Mouse (Mus musculus) kidney, postnatal 14 days (tissue): ENCODE data around the gene Fam160a2.

Experiments used
- DNase-seq: peaks from one replicate; pipeline ENCODE4 v3.0.0; 2022; ENCODE audit warnings: mixed read lengths

The Fam160a2 gene

GRCm38 (mm10) chr7:105399935-105400624 lies at the start of gene Fam160a2:
Gene Fam160a2, minus strand, starts transcription at chr7:105400054.
- peak; percentile 100 for DNase-seq

GRCm38 (mm10) chr7:105445076-105445475 lies 45.2 kb upstream of the Fam160a2 start:
- DNase-seq = peak; percentile 2

- no peak for DNase-seq
Measured at GRCm38 (mm10) chr7:105441426-105441825, 41.6 kb upstream of the Fam160a2 start.

- no peak for DNase-seq
Measured at GRCm38 (mm10) chr7:105437979-105438772, 38.3 kb upstream of the Fam160a2 start.

- DNase-seq = no peak
Measured at GRCm38 (mm10) chr7:105434798-105435197, 34.9 kb upstream of the Fam160a2 start.

- no peak for DNase-seq
Measured at GRCm38 (mm10) chr7:105433859-105434258, 34.0 kb upstream of the Fam160a2 start.

- no peak for DNase-seq
Measured at GRCm38 (mm10) chr7:105432058-105432457, 32.2 kb upstream of the Fam160a2 start.

- no peak for DNase-seq
Measured at GRCm38 (mm10) chr7:105426051-105426450, 26.2 kb upstream of the Fam160a2 start.

- DNase-seq = peak; percentile 12
Measured at GRCm38 (mm10) chr7:105425424-105426043, 25.7 kb upstream of the Fam160a2 start, which contains the start of gene Cckbr. Gene Cckbr, plus strand, starts transcription at chr7:105425731.

GRCm38 (mm10) chr7:105424368-105424767 lies 24.5 kb upstream of the Fam160a2 start:
- DNase-seq = no peak

GRCm38 (mm10) chr7:105420903-105421302 lies 21.0 kb upstream of the Fam160a2 start:
- no peak for DNase-seq

GRCm38 (mm10) chr7:105418106-105418505 lies 18.3 kb upstream of the Fam160a2 start:
- no peak for DNase-seq

- DNase-seq = no peak
Measured at GRCm38 (mm10) chr7:105416529-105416928, 16.7 kb upstream of the Fam160a2 start.

GRCm38 (mm10) chr7:105414385-105414784 lies 14.5 kb upstream of the Fam160a2 start:
- no peak for DNase-seq

GRCm38 (mm10) chr7:105411874-105412632 lies 12.2 kb upstream of the Fam160a2 start:
- DNase-seq = peak; percentile 82

GRCm38 (mm10) chr7:105406322-105406721 lies 6.5 kb upstream of the Fam160a2 start:
- no peak for DNase-seq

GRCm38 (mm10) chr7:105404268-105404667 lies 4.4 kb upstream of the Fam160a2 start, which contains the start of gene Cnga4:
Gene Cnga4, plus strand, starts transcription at chr7:105404568.
- DNase-seq = no peak

- DNase-seq = no peak
Measured at GRCm38 (mm10) chr7:105399058-105399934, 558 bp downstream of the Fam160a2 start.

GRCm38 (mm10) chr7:105396126-105396525 lies 3.7 kb downstream of the Fam160a2 start:
- no peak for DNase-seq

GRCm38 (mm10) chr7:105395131-105395820 lies 4.6 kb downstream of the Fam160a2 start:
- no peak for DNase-seq

GRCm38 (mm10) chr7:105394606-105395005 lies 5.2 kb downstream of the Fam160a2 start:
- DNase-seq = no peak
